Comparison of ENCODE assay signal across 8 mouse cellular contexts in genomic region chr5:109553160-109553930, GRCm38 (mm10). TPM values are rescaled to one million over a fixed set of nuclear protein-coding genes. Genes with fewer than 3 reads are reported as not detected.
DNase-seq lines count a peak whose midpoint lies in the region; ATAC-seq and TF ChIP-seq lines count a peak whose summit lies in the region.

No protein-coding gene starts in this region.

- no peaks in the 10 kb centered on the region for H3K27me3 ChIP-seq in intestine, embryonic 14.5 days (replicated peaks; ENCODE audit: control insufficient read depth, insufficient read depth, low read length)
- H3K27me3 ChIP-seq in intestine, embryonic 15.5 days (replicated peaks): no peaks in the 10 kb centered on the region
- no peaks in the 10 kb centered on the region for H3K27me3 ChIP-seq in thymus, adult 2 months (ENCODE audit: control insufficient read depth, insufficient read depth, low read length)
- no peaks in the 10 kb centered on the region for H3K27me3 ChIP-seq in forebrain, embryonic 16.5 days (replicated peaks; ENCODE audit: control insufficient read depth, insufficient read depth, low read length)

- H3K9ac ChIP-seq in intestine, embryonic 14.5 days (ENCODE audit: low read length): no peak overlapping the region
- H3K9ac ChIP-seq in intestine, embryonic 15.5 days: no peak overlapping the region
- H3K9ac ChIP-seq in forebrain, embryonic 16.5 days (replicated peaks; ENCODE audit: low read depth, low read length): no peak overlapping the region

- no peaks in the 10 kb centered on the region for H3K36me3 ChIP-seq in intestine, embryonic 14.5 days (ENCODE audit: control insufficient read depth, insufficient read depth, low read length)
- peaks cover 19% of the 10 kb centered on the region for H3K36me3 ChIP-seq in intestine, embryonic 15.5 days
- no peaks in the 10 kb centered on the region for H3K36me3 ChIP-seq in thymus, adult 2 months (ENCODE audit: control insufficient read depth, insufficient read depth, low read length)
- peaks cover 11% of the 10 kb centered on the region; the same call in 1 of the 2 replicates for H3K36me3 ChIP-seq in forebrain, embryonic 16.5 days (ENCODE audit: control insufficient read depth, insufficient read depth)

- peak; percentile 62 for DNase-seq in intestine, embryonic 14.5 days (ENCODE audit: low spot score)
- DNase-seq in thymus, adult 2 months: peak; percentile 23
- DNase-seq in thymus, postnatal 10 days (ENCODE audit: low spot score in 2 of 2): no peak
- DNase-seq in cerebellum, adult 18-20 months: peak; percentile 26 to 31
- peak; percentile 47 for DNase-seq in thymus, postnatal 4 days
- no peak for DNase-seq in ovary, adult 18-20 months (ENCODE audit: low spot score)

- TF ChIP-seq POLR2A in thymus, adult 2 months (IDR thresholded peaks at IDR 0.05; ENCODE audit: control insufficient read depth, extremely low read depth, insufficient read depth, low read length, poor library complexity): no peak

- no peak for TF ChIP-seq CTCF in thymus, adult 2 months (IDR thresholded peaks at IDR 0.05; ENCODE audit: borderline replicate concordance, control insufficient read depth, extremely low read depth, insufficient read depth, low read length, poor library complexity)

- no peak overlapping the region for H3K27ac ChIP-seq in intestine, embryonic 14.5 days (ENCODE audit: low read depth)
- H3K27ac ChIP-seq in intestine, embryonic 15.5 days: no peak overlapping the region
- no peak overlapping the region for H3K27ac ChIP-seq in thymus, adult 2 months (ENCODE audit: control insufficient read depth, insufficient read depth, low read length)
- H3K27ac ChIP-seq in forebrain, embryonic 16.5 days (ENCODE audit: low read length): no peak overlapping the region

- no peak for ATAC-seq in intestine, embryonic 14.5 days (replicated peaks; ENCODE audit: low FRiP score, low TSS enrichment, low read depth)
- ATAC-seq in intestine, embryonic 15.5 days: no peak
- ATAC-seq in forebrain, embryonic 16.5 days: no peak

- H3K4me1 ChIP-seq in intestine, embryonic 14.5 days (replicated peaks; ENCODE audit: control insufficient read depth, insufficient read depth, low read length): no peaks in the 10 kb centered on the region
- no peaks in the 10 kb centered on the region for H3K4me1 ChIP-seq in intestine, embryonic 15.5 days (replicated peaks)
- H3K4me1 ChIP-seq in thymus, adult 2 months (replicated peaks; ENCODE audit: control insufficient read depth, insufficient read depth, low read length): peaks cover 5% of the 10 kb centered on the region; the same call in 1 of the 2 replicates
- H3K4me1 ChIP-seq in forebrain, embryonic 16.5 days (replicated peaks; ENCODE audit: control insufficient read depth, insufficient read depth, low read length): no peaks in the 10 kb centered on the region

- peaks cover 50% of the 10 kb centered on the region for H3K9me3 ChIP-seq in intestine, embryonic 14.5 days (ENCODE audit: control insufficient read depth, low read length)
- peaks cover 17% of the 10 kb centered on the region for H3K9me3 ChIP-seq in intestine, embryonic 15.5 days
- peaks cover 46% of the 10 kb centered on the region for H3K9me3 ChIP-seq in forebrain, embryonic 16.5 days (ENCODE audit: control insufficient read depth, low read length)

- no peak overlapping the region for H3K4me2 ChIP-seq in intestine, embryonic 14.5 days (ENCODE audit: low read length)
- H3K4me2 ChIP-seq in intestine, embryonic 15.5 days (replicated peaks): no peak overlapping the region
- H3K4me2 ChIP-seq in forebrain, embryonic 16.5 days (ENCODE audit: low read length): no peak overlapping the region

- H3K4me3 ChIP-seq in intestine, embryonic 14.5 days (ENCODE audit: low read depth, low read length): no peak overlapping the region
- no peak overlapping the region for H3K4me3 ChIP-seq in intestine, embryonic 15.5 days (replicated peaks)
- H3K4me3 ChIP-seq in thymus, adult 2 months (ENCODE audit: control insufficient read depth, insufficient read depth, low read length): no peak overlapping the region
- no peak overlapping the region for H3K4me3 ChIP-seq in forebrain, embryonic 16.5 days (replicated peaks; ENCODE audit: low read length)

- WGBS in intestine, embryonic 14.5 days: 64% methylated on average over 18 of the region's 18 CpGs
- WGBS in intestine, embryonic 15.5 days: 66% methylated on average over 18 of the region's 18 CpGs
- 95% methylated on average over 18 of the region's 18 CpGs for WGBS in thymus, adult 2 months
- 74% methylated on average over 18 of the region's 18 CpGs for WGBS in forebrain, embryonic 16.5 days

RNA-seq across cellular contexts. Expression of gene Crlf2, which starts 5.4 kb away (rescaled TPM):
- 10.8 and 11.0 TPM in 2 replicates for polyA plus RNA-seq in intestine, embryonic 14.5 days (2014; fragmentation: Nextera tagmentation; extraction: Ambion mirVana)
- 12.3 and 14.1 TPM in 2 replicates for polyA plus RNA-seq in intestine, embryonic 15.5 days (2015; fragmentation: Nextera tagmentation; extraction: Ambion mirVana)
- 54.4 and 57.9 TPM in 2 replicates for polyA plus RNA-seq in thymus, adult 2 months (2012; rRNA removed)
- 10.9 and 11.4 TPM in 2 replicates for polyA plus RNA-seq in forebrain, embryonic 16.5 days (2015; fragmentation: Nextera tagmentation; extraction: Ambion mirVana)

Comparison
In these comparisons a context has a peak if more than half of its experiments do, and no peak if none do; other contexts are left out.
1. DNase-seq: peak in intestine, embryonic 14.5 days (single experiment), thymus, adult 2 months (single experiment), cerebellum, adult 18-20 months (2 of 2) and thymus, postnatal 4 days (single experiment); none in thymus, postnatal 10 days (0 of 2) and ovary, adult 18-20 months (single experiment).